In genomic region chr6:117715056-117715777, GRCm38 (mm10) we compare ENCODE assay signal across 26 mouse cellular contexts.
A peak's percentile ranks its signal among the peaks of the same experiment; 100 is the strongest.
DNase-seq lines count a peak whose midpoint lies in the region; ATAC-seq and TF ChIP-seq lines count a peak whose summit lies in the region.
"Had no signal": no experiment of that assay in that cellular context is flagged by ENCODE, and none has a peak within 500 bp of the region (broad histone marks: within the 10 kb centered on the region; RNA-seq: fewer than 3 reads in every experiment).

No protein-coding gene starts in this region.

- DNase-seq in kidney, postnatal 10 days: peak; percentile 3
- DNase-seq in kidney, postnatal 14 days: no peak
- DNase-seq in MN1 (ENCODE audit: low spot score): peak; percentile 37
- peak; percentile 65 for DNase-seq in limb, embryonic 14.5 days (ENCODE audit: low spot score)
- no peak for DNase-seq in left cerebral cortex, adult 2 months (ENCODE audit: extremely low spot score in 1 of 2, low spot score in 2 of 2)
- DNase-seq in cerebellum, postnatal 10 days: no peak
- DNase-seq in Muller cell, postnatal 12 days (ENCODE audit: inconsistent ontology term): no peak
- DNase-seq: adrenal gland, adult 2 months; adrenal gland, postnatal 14 days; cerebellum, adult 11 months; cerebellum, adult 2 months; cerebellum, postnatal 14 days; forebrain, postnatal 0 days; gastrocnemius, adult 2 months; gastrocnemius, postnatal 14 days; heart, adult 18-20 months; heart, postnatal 10 days; heart, postnatal 4 days had no signal

- H3K27me3 ChIP-seq in embryonic facial prominence, embryonic 15.5 days: no peaks in the 10 kb centered on the region
- no peaks in the 10 kb centered on the region for H3K27me3 ChIP-seq in limb, embryonic 14.5 days (ENCODE audit: control insufficient read depth, insufficient read depth, low read length)
- H3K27me3 ChIP-seq: embryonic facial prominence, embryonic 12.5 days; heart, embryonic 12.5 days; heart, embryonic 15.5 days had no signal

- H3K36me3 ChIP-seq in embryonic facial prominence, embryonic 15.5 days: no peaks in the 10 kb centered on the region
- H3K36me3 ChIP-seq in limb, embryonic 14.5 days (ENCODE audit: control insufficient read depth, insufficient read depth, low read length): no peaks in the 10 kb centered on the region
- H3K36me3 ChIP-seq: embryonic facial prominence, embryonic 12.5 days; heart, embryonic 12.5 days; heart, embryonic 15.5 days had no signal

- TF ChIP-seq POLR2A in limb, embryonic 14.5 days (IDR thresholded peaks at IDR 0.05; ENCODE audit: borderline replicate concordance, extremely low read depth, insufficient read depth, insufficient read length): no peak

- 42% methylated on average over 6 of the region's 6 CpGs for WGBS in embryonic facial prominence, embryonic 15.5 days
- WGBS in limb, embryonic 14.5 days: 53% methylated on average over 6 of the region's 6 CpGs

- peak; percentile 43; the same call in 1 of the 2 replicates for ATAC-seq in embryonic facial prominence, embryonic 15.5 days (ENCODE audit: insufficient number of reproducible peaks, low FRiP score, low TSS enrichment, low read depth)
- peak; percentile 60 for ATAC-seq in limb, embryonic 14.5 days (ENCODE audit: low FRiP score, low read depth)
- ATAC-seq: forebrain, embryonic 14.5 days; forebrain, postnatal 0 days; hindbrain, postnatal 0 days; inflammation-experienced regulatory T-cells, adult 6 months had no signal

- no peak for TF ChIP-seq CTCF in left cerebral cortex, adult 2 months (IDR thresholded peaks at IDR 0.05)

- no peak overlapping the region for H3K9ac ChIP-seq in embryonic facial prominence, embryonic 15.5 days
- H3K9ac ChIP-seq in limb, embryonic 14.5 days (ENCODE audit: low read depth, low read length, severe bottlenecking): no peak overlapping the region
- H3K9ac ChIP-seq: embryonic facial prominence, embryonic 12.5 days; forebrain, postnatal 0 days; heart, embryonic 12.5 days; heart, embryonic 15.5 days; hindbrain, embryonic 14.5 days had no signal

- peak overlapping the region; percentile 51; the same call in 1 of the 2 replicates for H3K27ac ChIP-seq in embryonic facial prominence, embryonic 15.5 days (replicated peaks)
- H3K27ac ChIP-seq in limb, embryonic 14.5 days (replicated peaks; ENCODE audit: low read depth, low read length): no peak overlapping the region
- H3K27ac ChIP-seq in left cerebral cortex, adult 2 months: no peak overlapping the region
- H3K27ac ChIP-seq: embryonic facial prominence, embryonic 12.5 days; gastrocnemius, adult 2 months; heart, embryonic 15.5 days; hindbrain, embryonic 14.5 days; hindbrain, postnatal 0 days had no signal

- no peak overlapping the region for H3K4me3 ChIP-seq in embryonic facial prominence, embryonic 15.5 days (replicated peaks)
- H3K4me3 ChIP-seq in limb, embryonic 14.5 days (replicated peaks; ENCODE audit: low read length): no peak overlapping the region
- H3K4me3 ChIP-seq in left cerebral cortex, adult 2 months: no peak overlapping the region
- H3K4me3 ChIP-seq: embryonic facial prominence, embryonic 12.5 days; gastrocnemius, adult 2 months; heart, embryonic 12.5 days; heart, embryonic 15.5 days had no signal

- no peaks in the 10 kb centered on the region for H3K9me3 ChIP-seq in embryonic facial prominence, embryonic 15.5 days (replicated peaks)
- H3K9me3 ChIP-seq in limb, embryonic 14.5 days (ENCODE audit: control insufficient read depth, low read length): no peaks in the 10 kb centered on the region
- H3K9me3 ChIP-seq: embryonic facial prominence, embryonic 12.5 days; heart, embryonic 12.5 days; heart, embryonic 15.5 days had no signal

- 0 out of 2 replicates have a peak, but pooled peaks cover 6% of the 10 kb centered on the region for H3K4me1 ChIP-seq in embryonic facial prominence, embryonic 15.5 days
- H3K4me1 ChIP-seq in limb, embryonic 14.5 days (ENCODE audit: control insufficient read depth, insufficient read depth, low read length): no peaks in the 10 kb centered on the region
- H3K4me1 ChIP-seq: heart, embryonic 12.5 days; heart, embryonic 15.5 days had no signal

- intact Hi-C loops in left cerebral cortex, adult 2 months (cut with DNase I): no loop called here

- no peak overlapping the region for H3K4me2 ChIP-seq in embryonic facial prominence, embryonic 15.5 days (replicated peaks)
- no peak overlapping the region for H3K4me2 ChIP-seq in limb, embryonic 14.5 days (replicated peaks; ENCODE audit: low read depth, low read length, severe bottlenecking)
- H3K4me2 ChIP-seq: embryonic facial prominence, embryonic 12.5 days; heart, embryonic 12.5 days; heart, embryonic 15.5 days; hindbrain, embryonic 14.5 days had no signal

Comparison
In these comparisons a context has a peak if more than half of its experiments do, and no peak if none do; other contexts are left out.
1. DNase-seq: peak in kidney, postnatal 10 days (single experiment), MN1 (single experiment) and limb, embryonic 14.5 days (single experiment); none in kidney, postnatal 14 days (single experiment), left cerebral cortex, adult 2 months (0 of 2), cerebellum, postnatal 10 days (0 of 2) and Muller cell, postnatal 12 days (single experiment).